Mouse (Mus musculus): ENCODE data around the gene Nudt22. TPM values are rescaled to one million over a fixed set of nuclear protein-coding genes. Genes with fewer than 3 reads are reported as not detected.
"Not testable (repeated sequence)": the region's sequence is repeated elsewhere in the genome, so short reads cannot be mapped to it uniquely, and the experiment has no call there.

The Nudt22 gene
- polyA plus RNA-seq, 1 experiment from 2014 or later, result 29.9 TPM

DNA sequence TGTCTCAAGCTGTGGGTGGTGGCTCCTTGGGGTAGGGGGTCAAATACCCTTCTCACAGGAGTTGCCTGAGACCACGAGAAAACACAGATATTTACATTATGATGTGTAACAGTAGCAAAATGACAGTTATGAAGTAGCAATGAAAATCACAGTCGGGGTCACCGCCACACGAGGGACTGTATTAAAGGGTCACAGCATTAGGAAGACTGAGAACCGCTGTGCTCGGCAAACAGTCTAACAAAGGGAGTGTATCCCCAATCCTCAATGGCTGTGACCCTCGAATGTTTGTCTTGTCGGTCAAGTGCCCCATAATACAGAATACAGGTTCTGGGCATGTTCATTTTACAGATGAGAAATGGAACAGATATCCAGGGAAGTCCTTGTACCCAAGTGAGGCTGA, 1.9 kb downstream of the Nudt22 start:
- Histone ChIP-seq H3K4me3 (no peak overlapping the region), H3K36me3 (peaks cover 12% of the 10 kb centered on the region; the same call in 1 of the 2 replicates), H3K4me1 (replicated peaks) (peaks cover 47% of the 10 kb centered on the region), H3K9ac (no peak overlapping the region), H3K9me3 (replicated peaks) (no peaks in the 10 kb centered on the region), H3K27me3 (no peaks in the 10 kb centered on the region), H3K27ac (no peak overlapping the region), H3K4me2 (no peak overlapping the region)
- ATAC-seq (replicated peaks; ENCODE audit: insufficient number of reproducible peaks, insufficient read depth, low FRiP score, low read depth), result no peak
- WGBS, result 87% methylated on average over 8 of the region's 8 CpGs

DNA sequence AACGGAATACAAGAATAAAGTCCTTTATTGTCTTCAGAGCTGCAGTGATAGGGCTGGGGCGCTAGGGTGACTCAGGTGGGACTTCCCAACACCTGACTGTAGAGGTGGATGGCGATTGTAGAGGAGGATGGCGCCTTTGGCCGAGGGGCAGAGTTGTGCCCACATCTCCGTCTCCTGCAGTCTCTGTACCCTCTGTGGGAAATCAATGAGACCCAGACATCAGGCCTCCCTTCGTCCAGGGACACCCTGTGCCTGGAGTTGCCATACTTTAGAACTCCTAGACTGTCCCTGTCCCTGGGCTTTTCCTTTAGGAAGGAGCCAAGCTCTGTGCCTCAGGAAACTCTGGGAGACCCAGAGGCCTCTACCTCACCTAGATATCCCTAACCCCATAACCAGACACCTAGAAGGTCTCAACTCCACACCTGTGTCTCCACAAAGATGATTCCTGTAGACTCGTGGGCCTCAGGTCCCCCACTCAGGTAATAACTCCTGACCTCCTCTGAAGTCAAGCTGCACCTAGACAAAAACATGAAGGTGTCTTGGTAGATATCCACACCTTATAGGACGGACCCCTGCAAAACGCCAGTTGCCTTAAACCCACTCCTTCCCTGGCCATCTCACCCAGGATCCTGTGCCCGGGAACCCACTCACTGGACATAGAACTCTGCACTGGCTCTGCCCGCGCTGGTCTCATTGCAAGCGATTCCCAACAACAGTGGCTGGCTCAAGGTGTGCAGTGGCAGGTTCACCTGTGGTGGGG, 2.7 kb downstream of the Nudt22 start:
- WGBS, result 62% methylated on average over 14 of the region's 14 CpGs
- Histone ChIP-seq H3K27me3 (no peaks in the 10 kb centered on the region), H3K9ac (peak overlapping the region; percentile 53), H3K9me3 (replicated peaks) (no peaks in the 10 kb centered on the region), H3K4me1 (replicated peaks) (peaks cover 49% of the 10 kb centered on the region), H3K27ac (peak overlapping the region; percentile 63), H3K4me2 (peak overlapping the region; percentile 94), H3K36me3 (peaks cover 4% of the 10 kb centered on the region; the same call in 1 of the 2 replicates), H3K4me3 (peak overlapping the region; percentile 68)
- no peak for ATAC-seq (replicated peaks; ENCODE audit: insufficient number of reproducible peaks, insufficient read depth, low FRiP score, low read depth)

DNA sequence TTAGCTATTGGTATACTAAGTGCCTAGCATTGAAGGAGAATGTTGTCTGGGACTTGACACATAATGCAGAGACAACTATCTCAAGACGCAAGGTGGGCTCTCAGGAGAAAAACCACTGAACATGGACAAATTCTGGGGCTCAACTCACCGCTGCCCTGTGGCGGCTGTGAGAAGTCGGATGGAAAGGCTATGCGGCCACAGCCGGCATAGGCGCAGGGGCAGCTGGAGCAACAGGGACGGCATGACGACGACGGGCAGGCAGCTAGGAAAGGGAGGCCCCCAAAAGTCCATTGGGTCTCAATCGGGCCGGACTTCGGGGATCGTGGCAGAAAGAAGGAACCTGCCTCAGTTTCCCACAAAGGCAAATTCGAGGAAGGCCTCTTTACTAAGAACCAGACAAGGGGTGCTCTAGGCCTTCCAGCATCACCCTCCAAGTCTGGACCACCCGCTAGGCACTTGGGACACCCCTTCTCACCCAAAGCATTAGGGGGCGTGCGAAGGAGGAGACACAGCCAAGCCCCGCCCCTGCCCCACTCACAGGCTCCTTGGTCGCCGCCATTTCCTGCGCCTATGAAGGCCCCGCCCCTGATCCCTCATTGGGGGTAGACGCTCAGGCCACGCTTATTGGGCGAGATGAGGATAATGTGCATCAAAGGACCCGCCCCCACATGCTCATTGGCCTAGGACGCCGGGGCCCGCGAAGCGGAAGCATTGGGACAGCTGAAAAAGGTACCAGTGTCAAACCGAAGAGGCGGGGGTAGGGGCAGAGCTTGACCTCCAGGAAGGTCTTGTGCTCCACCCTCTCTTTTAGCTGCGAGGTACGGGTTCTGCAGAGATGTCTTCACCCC, 3.7 kb downstream of the Nudt22 start, which contains the start of gene Dnajc4:
TSS of gene Dnajc4 (minus strand) at position 562 of the 848 bp plus-strand sequence.
- no peaks in the 10 kb centered on the region for H3K27me3 ChIP-seq
- peaks cover 50% of the 10 kb centered on the region for H3K4me1 ChIP-seq (replicated peaks)
- peak within 1 kb of the TSS; percentile 75 for H3K27ac ChIP-seq
- H3K4me3 ChIP-seq, result peak within 1 kb of the TSS; percentile 68
- no peaks in the 10 kb centered on the region for H3K9me3 ChIP-seq (replicated peaks)
- H3K9ac ChIP-seq, result peak within 1 kb of the TSS; percentile 69
- ATAC-seq (replicated peaks; ENCODE audit: insufficient number of reproducible peaks, insufficient read depth, low FRiP score, low read depth), result peak; percentile 92
- under 1% methylated on average over 37 of the region's 37 CpGs for WGBS
- peaks cover 4% of the 10 kb centered on the region; the same call in 1 of the 2 replicates for H3K36me3 ChIP-seq
- H3K4me2 ChIP-seq, result peak within 1 kb of the TSS; percentile 94

DNA sequence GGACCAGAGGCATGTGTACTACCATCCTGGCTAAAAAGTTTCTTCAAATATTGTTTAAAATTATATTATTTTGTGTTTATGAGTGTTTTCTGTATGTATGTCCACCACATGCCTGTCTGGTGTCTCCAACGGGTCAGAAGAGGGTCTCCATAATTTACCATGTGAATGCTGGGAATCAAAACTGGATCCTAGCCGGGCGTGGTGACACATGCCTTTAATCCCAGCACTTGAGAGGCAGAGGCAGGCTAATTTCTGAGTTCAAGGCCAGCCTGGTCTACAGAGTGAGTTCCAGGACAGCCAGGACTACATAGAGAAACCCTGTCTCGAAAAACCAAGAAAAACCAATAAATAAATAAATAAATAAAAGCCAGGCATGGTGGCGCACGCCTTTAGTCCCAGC, 4.8 kb downstream of the Nudt22 start:
- H3K9me3 ChIP-seq (replicated peaks); H3K36me3 ChIP-seq; H3K27ac ChIP-seq; H3K4me2 ChIP-seq; ATAC-seq (replicated peaks; ENCODE audit: insufficient number of reproducible peaks, insufficient read depth, low FRiP score, low read depth); H3K9ac ChIP-seq; H3K4me3 ChIP-seq; H3K27me3 ChIP-seq: not testable (repeated sequence)
- peaks cover 44% of the 10 kb centered on the region for H3K4me1 ChIP-seq (replicated peaks)
- WGBS, result 88% methylated on average over 6 of the region's 6 CpGs

DNA sequence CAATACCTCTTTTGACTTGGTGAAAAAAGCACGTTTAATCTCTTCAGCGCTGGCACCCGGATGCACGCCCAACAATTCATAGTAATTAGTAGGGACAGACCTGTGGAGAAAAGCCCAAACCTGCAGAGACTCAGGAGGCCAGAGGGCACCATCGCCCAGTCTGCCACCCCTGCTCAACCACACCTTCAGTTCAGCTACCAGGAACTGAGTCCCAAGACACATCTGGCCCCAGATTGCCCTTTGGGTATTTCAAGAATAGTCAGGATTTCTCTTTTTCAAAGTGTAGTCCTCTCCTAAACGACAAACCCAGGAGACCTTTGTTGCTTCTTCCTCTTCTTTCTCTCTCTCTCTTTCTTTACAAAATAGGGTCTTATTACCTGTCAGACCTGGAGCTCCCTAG, 5.2 kb downstream of the Nudt22 start:
- 90% methylated on average over 6 of the region's 6 CpGs for WGBS

DNA sequence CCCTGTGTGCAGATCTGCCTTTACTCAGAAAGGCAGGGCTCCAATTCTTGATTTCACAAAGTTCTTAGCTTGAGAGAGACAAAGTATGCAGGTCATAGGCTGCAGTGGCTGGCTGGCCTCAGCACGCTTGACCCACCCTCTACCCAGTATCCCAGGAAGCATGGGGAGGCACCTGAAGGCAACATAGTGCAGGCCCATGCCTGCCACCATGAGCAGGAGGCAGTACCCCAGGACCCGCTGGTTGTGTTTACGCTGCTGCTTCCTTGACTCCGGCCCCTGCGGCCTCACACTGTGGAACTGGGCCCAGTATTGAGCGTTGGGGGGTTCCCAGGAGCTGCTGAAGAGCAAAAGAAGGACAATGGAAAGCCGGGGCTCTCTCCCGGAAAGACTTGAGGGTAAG, 6.7 kb downstream of the Nudt22 start:
- Histone ChIP-seq H3K27ac (no peak overlapping the region), H3K4me2 (no peak overlapping the region), H3K36me3 (peaks cover 13% of the 10 kb centered on the region), H3K27me3 (no peaks in the 10 kb centered on the region), H3K4me1 (replicated peaks) (peaks cover 43% of the 10 kb centered on the region), H3K4me3 (no peak overlapping the region), H3K9ac (no peak overlapping the region), H3K9me3 (replicated peaks) (no peaks in the 10 kb centered on the region)
- 90% methylated on average over 8 of the region's 8 CpGs for WGBS
- ATAC-seq (replicated peaks; ENCODE audit: insufficient number of reproducible peaks, insufficient read depth, low FRiP score, low read depth), result no peak

More for the DNA sequence above, 5.2 kb downstream of the Nudt22 start:
- no peak overlapping the region for H3K4me3 ChIP-seq
- no peak overlapping the region for H3K9ac ChIP-seq
- peaks cover 49% of the 10 kb centered on the region for H3K4me1 ChIP-seq (replicated peaks)
- ATAC-seq (replicated peaks; ENCODE audit: insufficient number of reproducible peaks, insufficient read depth, low FRiP score, low read depth), result no peak
- H3K27me3 ChIP-seq, result no peaks in the 10 kb centered on the region
- peaks cover 4% of the 10 kb centered on the region; the same call in 1 of the 2 replicates for H3K36me3 ChIP-seq
- H3K4me2 ChIP-seq, result no peak overlapping the region
- no peak overlapping the region for H3K27ac ChIP-seq
- H3K9me3 ChIP-seq (replicated peaks), result no peaks in the 10 kb centered on the region

GRCm38 (mm10) chr19:6987904-6988285, 8.0 kb downstream of the Nudt22 start:
- 5% methylated on average over 8 of the region's 8 CpGs for WGBS
- Histone ChIP-seq H3K27ac (peak overlapping the region; percentile 99), H3K9me3 (replicated peaks) (no peaks in the 10 kb centered on the region), H3K36me3 (peaks cover 25% of the 10 kb centered on the region), H3K4me3 (peak overlapping the region; percentile 84), H3K9ac (peak overlapping the region; percentile 96), H3K4me1 (replicated peaks) (peaks cover 31% of the 10 kb centered on the region), H3K27me3 (no peaks in the 10 kb centered on the region), H3K4me2 (peak overlapping the region; percentile 73)
- peak; percentile 4; the same call in 1 of the 2 replicates for ATAC-seq (replicated peaks; ENCODE audit: insufficient number of reproducible peaks, insufficient read depth, low FRiP score, low read depth)

DNA sequence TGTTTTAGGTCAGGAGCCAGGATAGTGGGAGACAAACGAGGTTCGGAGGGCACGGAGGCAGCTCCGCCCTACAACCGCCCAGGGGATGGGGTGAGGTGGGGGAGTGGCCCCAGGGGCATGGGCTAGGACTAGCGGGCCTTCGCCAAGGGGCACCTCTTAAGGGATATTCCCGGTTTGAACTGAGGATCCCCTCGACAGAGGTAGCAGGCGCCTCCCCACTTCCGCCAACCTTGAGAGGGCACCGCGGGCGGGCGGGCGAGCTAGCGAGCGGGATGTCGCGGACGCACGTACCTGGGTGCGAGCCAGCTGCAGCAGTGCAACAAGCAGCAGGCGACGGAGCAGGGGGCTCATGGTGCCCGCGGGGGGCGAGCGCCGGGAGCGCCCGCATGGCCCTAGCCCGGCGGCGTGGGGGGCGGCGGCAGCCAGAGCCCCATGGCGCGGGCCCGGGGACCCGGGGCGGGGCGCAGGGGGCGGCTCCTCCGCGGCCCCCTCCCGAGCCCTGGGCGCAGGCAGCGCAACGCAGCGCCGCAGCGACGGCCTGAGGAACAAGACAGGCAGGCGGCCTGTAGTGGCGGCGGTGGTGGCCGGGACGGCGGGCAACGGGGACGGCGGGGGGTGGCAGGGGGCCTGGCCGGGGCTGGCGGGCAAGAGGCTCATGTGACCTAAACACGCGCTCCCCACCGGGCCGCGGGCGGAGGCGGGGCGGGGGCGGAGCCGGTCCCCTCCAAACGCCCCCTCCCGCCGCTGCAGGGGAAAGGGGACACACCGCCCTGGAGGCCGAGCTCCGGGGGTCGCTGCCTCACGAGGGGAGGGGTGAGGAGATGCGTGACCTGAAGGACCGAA, 8.6 kb downstream of the Nudt22 start, which contains the start of gene Vegfb:
TSS of gene Vegfb (minus strand) at position 591 of the 843 bp plus-strand sequence.
- no peaks in the 10 kb centered on the region for H3K27me3 ChIP-seq
- peak within 1 kb of the TSS; percentile 73 for H3K4me2 ChIP-seq
- peak; percentile 71 for ATAC-seq (replicated peaks; ENCODE audit: insufficient number of reproducible peaks, insufficient read depth, low FRiP score, low read depth)
- H3K4me3 ChIP-seq, result peak within 1 kb of the TSS; percentile 84
- H3K4me1 ChIP-seq (replicated peaks), result peaks cover 30% of the 10 kb centered on the region
- H3K27ac ChIP-seq, result peak within 1 kb of the TSS; percentile 99
- H3K36me3 ChIP-seq, result peaks cover 31% of the 10 kb centered on the region
- peak within 1 kb of the TSS; percentile 96 for H3K9ac ChIP-seq
- H3K9me3 ChIP-seq (replicated peaks), result no peaks in the 10 kb centered on the region
- under 1% methylated on average over 64 of the region's 85 CpGs for WGBS

DNA sequence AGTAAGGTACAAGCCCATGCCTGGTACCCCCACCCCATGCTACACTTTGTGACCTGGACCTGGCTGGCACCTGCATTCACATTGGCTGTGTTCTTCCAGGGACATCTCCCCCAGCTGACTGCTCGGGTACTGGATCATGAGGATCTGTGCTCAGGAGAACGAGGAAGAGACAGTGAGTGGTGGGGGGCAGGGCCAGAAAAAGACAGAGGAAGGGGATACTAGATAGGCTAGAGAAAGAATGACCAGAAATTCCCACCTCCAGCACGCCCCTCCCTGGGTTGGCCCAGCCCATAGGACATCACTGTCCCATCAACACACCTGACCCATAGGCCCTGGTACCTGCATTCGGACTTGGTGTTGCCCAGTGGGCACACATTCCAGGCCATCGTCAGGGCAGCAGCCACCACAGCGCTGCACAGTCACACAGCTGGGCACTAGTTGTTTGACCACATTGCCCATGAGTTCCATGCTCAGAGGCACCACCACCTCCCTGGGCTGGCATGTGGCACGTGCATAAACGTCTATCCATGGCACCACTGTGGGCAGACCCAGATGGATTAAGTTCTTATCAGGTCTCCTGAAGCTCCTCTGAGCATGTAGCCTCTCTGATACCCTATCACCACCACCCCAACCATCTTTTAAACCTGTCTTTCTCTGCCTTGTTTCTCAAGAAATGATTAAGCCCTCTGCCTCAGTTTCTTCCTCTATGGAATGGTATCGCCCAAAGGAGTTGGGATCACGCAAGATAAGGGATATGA, 9.8 kb downstream of the Nudt22 start:
- peak overlapping the region; percentile 96 for H3K9ac ChIP-seq
- H3K27me3 ChIP-seq, result no peaks in the 10 kb centered on the region
- WGBS, result 67% methylated on average over 10 of the region's 10 CpGs
- no peak for ATAC-seq (replicated peaks; ENCODE audit: insufficient number of reproducible peaks, insufficient read depth, low FRiP score, low read depth)
- peak overlapping the region; percentile 84 for H3K4me3 ChIP-seq
- H3K27ac ChIP-seq, result peak overlapping the region; percentile 99
- no peaks in the 10 kb centered on the region for H3K9me3 ChIP-seq (replicated peaks)
- H3K4me2 ChIP-seq, result peak overlapping the region; percentile 73
- H3K4me1 ChIP-seq (replicated peaks), result peaks cover 28% of the 10 kb centered on the region
- H3K36me3 ChIP-seq, result peaks cover 34% of the 10 kb centered on the region

- H3K4me1 ChIP-seq (replicated peaks), result peaks cover 31% of the 10 kb centered on the region
- 84% methylated on average over 19 of the region's 19 CpGs for WGBS
- no peak overlapping the region for H3K27ac ChIP-seq
- no peak for ATAC-seq (replicated peaks; ENCODE audit: insufficient number of reproducible peaks, insufficient read depth, low FRiP score, low read depth)
- H3K27me3 ChIP-seq, result no peaks in the 10 kb centered on the region
- H3K36me3 ChIP-seq, result peaks cover 34% of the 10 kb centered on the region
- H3K4me3 ChIP-seq, result no peak overlapping the region
- H3K9ac ChIP-seq, result no peak overlapping the region
- no peak overlapping the region for H3K4me2 ChIP-seq
- no peaks in the 10 kb centered on the region for H3K9me3 ChIP-seq (replicated peaks)
These were observed 10.6 kb downstream of the Nudt22 start for GRCm38 (mm10) chr19:6985300-6985699.
